Mouse (Mus musculus) heart, embryonic 16.5 days (tissue): Measurements from ENCODE around the gene Rnaseh2b. TPM values are rescaled to one million over a fixed set of nuclear protein-coding genes. Genes with fewer than 3 reads are reported as not detected.
A peak's percentile ranks its signal among the peaks of the same experiment; 100 is the strongest.

Experiments
- ATAC-seq: fragments of 200-750 bp; cut with Nextera tagmentation; replicated peaks from 2 replicates; pipeline ENCODE4 v1.8.0; 2017; ENCODE audit warnings: moderate number of reproducible peaks; ENCODE audit not compliant: insufficient read depth, low FRiP score; ENCODE audit errors: extremely low read depth
- H3K27ac ChIP-seq: fragments of 300-500 bp; sonication (generic); 2 replicates; pipeline ENCODE4 v1.5.1; 2014; ENCODE audit warnings: mild to moderate bottlenecking, low read length, control low read depth, moderate library complexity
- H3K27me3 ChIP-seq: fragments of 300-500 bp; sonication (generic); 2 replicates; pipeline ENCODE4 v1.6.1; 2014; ENCODE audit warnings: low read length, mixed read lengths; ENCODE audit not compliant: control insufficient read depth, insufficient read depth
- H3K36me3 ChIP-seq: fragments of 300-500 bp; sonication (generic); 2 replicates; pipeline ENCODE4 v1.6.1; 2014; ENCODE audit not compliant: control insufficient read depth, insufficient read depth
- H3K4me1 ChIP-seq: fragments of 300-500 bp; sonication (generic); 2 replicates; pipeline ENCODE4 v1.6.1; 2014; ENCODE audit warnings: low read length, mixed read lengths; ENCODE audit not compliant: control insufficient read depth, insufficient read depth
- H3K4me2 ChIP-seq: fragments of 300-500 bp; sonication (generic); 2 replicates; pipeline ENCODE4 v1.6.1; 2014; ENCODE audit warnings: low read depth, mild to moderate bottlenecking, control low read depth, low read length
- H3K4me3 ChIP-seq: fragments of 300-500 bp; sonication (generic); 2 replicates; pipeline ENCODE4 v1.5.1; 2014; ENCODE audit warnings: mild to moderate bottlenecking, control low read depth, low read length
- H3K9ac ChIP-seq: fragments of 300-500 bp; sonication (generic); 2 replicates; pipeline ENCODE4 v1.6.1; 2014; ENCODE audit warnings: low read length, control low read depth
- H3K9me3 ChIP-seq: fragments of 300-500 bp; sonication (generic); replicated peaks from 2 replicates; pipeline ENCODE4 v1.6.1; 2016; ENCODE audit warnings: low read length; ENCODE audit not compliant: control insufficient read depth
- WGBS: fragments of 180-500 bp; shearing (Covaris S2); extraction: QIAGEN DNeasy Blood & Tissue Kit; methylation state at CpG from one replicate; pipeline ENCODE4 v1.1.7; 2014; 5-methylcytosine and 5-hydroxymethylcytosine counted together
- polyA plus RNA-seq: library from polyadenylated mRNA; unstranded; fragments of >200 nt; fragmentation: Nextera tagmentation; extraction: Ambion mirVana; gene quantifications from 2 replicates; pipeline ENCODE4 v1.2.1, GENCODE M21; 2015

The Rnaseh2b gene
- polyA plus RNA-seq, 1 experiment from 2014 or later = 53.3 TPM

DNA sequence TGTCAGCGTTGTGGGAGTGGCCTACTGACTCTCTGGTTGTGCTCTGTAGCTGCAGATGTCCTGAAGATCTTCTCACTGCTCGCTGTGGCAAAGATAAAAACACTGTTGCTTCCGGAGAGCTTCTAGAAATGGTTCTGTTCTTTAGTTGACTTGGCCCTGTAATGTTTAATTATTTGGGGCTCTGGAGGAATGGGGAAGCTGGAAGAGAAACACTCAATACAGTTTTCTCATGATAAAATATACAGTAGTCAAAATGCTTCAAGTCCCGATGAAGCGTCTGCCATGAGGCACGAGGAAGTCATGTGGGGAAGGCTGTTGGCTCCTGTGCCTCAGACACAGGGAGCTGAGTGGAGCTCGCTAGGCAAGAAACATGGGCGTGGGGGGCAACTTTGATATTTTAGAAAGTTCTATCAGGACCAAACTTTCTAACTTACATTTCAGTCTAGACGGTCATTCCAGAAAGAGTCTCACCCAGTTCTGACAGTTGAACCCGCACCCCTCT, 50.3 kb downstream of the Rnaseh2b start:
- WGBS = 35% methylated on average over 10 of the region's 10 CpGs
- peak; percentile 71 for ATAC-seq

DNA sequence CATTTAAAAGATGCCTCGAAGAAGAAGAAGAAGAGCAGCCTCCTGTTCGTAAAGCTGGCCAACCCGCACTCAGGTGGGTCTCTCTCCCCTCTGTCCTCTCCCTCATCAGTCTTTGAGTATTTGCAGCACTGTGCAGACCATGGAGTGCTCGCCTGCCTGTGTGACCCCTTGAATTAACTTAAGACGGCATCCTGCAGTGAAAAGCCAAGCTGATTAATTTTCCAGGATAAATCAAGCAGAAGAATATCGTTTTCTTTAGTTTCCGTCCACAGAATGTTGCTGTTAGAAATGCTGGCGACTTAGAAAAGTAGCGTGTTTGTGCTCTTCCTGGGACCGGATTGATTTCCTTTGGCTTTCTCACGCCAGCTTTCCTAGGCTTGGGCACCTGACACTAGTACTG, 54.2 kb downstream of the Rnaseh2b start:
- H3K27ac ChIP-seq = no peak overlapping the region
- no peak for ATAC-seq
- no peak overlapping the region for H3K4me3 ChIP-seq
- peaks cover 9% of the 10 kb centered on the region; the same call in 1 of the 2 replicates for H3K36me3 ChIP-seq
- H3K4me2 ChIP-seq = no peak overlapping the region
- no peaks in the 10 kb centered on the region for H3K27me3 ChIP-seq
- WGBS = 81% methylated on average over 11 of the region's 11 CpGs
- H3K4me1 ChIP-seq = peaks cover 21% of the 10 kb centered on the region
- H3K9ac ChIP-seq = no peak overlapping the region
- no peaks in the 10 kb centered on the region for H3K9me3 ChIP-seq

More for the DNA sequence above, 50.3 kb downstream of the Rnaseh2b start:
- Histone ChIP-seq H3K9me3 (no peaks in the 10 kb centered on the region), H3K9ac (peak overlapping the region; percentile 55), H3K27me3 (no peaks in the 10 kb centered on the region), H3K27ac (peak overlapping the region; percentile 78), H3K36me3 (0 out of 2 replicates have a peak, but pooled peaks cover 3% of the 10 kb centered on the region), H3K4me2 (peak overlapping the region; percentile 53), H3K4me1 (peaks cover 29% of the 10 kb centered on the region), H3K4me3 (no peak overlapping the region)

DNA sequence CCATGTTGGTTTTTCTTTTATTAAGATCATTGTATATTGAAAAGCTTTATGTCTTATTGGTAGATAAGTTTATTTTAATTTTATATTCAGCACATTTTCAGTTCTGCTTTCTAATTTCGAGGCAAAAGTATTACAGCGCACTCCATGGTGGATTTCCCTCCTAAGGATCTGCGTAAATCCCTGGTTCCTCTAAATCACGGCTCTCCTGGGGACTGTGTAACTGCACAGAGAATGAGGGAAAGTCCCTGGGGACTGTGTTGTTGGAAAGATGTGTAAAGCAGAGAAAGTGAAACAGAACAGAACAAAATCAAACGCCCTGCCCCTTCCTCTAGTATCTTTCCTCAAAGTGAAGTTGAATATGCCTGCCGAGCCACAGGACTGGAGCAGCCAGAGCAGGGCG, 54.7 kb downstream of the Rnaseh2b start:
- 77% methylated on average over 7 of the region's 7 CpGs for WGBS
- H3K9ac ChIP-seq = no peak overlapping the region; the same call in 1 of the 2 replicates
- no peak for ATAC-seq

DNA sequence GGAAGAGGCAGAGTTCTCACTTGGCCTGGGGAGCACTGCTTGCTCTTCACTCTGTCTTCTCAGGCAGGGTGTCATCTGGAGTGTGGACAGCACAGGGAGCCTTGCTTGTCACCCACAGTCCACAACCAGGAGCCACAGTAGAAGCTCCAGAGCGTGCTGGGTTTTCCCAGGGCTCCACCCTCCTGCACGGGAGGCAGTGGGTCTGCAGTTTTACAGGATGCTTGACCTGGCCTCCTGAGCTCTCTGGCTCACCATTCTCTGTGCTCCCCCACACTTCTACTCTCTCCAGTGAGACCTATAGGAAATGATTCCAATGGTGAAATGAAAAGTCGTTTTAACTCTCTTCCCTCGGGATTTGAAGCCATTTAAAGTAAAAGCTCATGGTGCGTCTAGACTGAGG, 57.4 kb downstream of the Rnaseh2b start:
- Histone ChIP-seq H3K9ac (no peak overlapping the region), H3K27me3 (no peaks in the 10 kb centered on the region), H3K4me2 (no peak overlapping the region), H3K36me3 (peaks cover 9% of the 10 kb centered on the region; the same call in 1 of the 2 replicates), H3K9me3 (no peaks in the 10 kb centered on the region), H3K4me1 (peaks cover 3% of the 10 kb centered on the region), H3K27ac (peak overlapping the region; percentile 30; the same call in 1 of the 2 replicates), H3K4me3 (no peak overlapping the region)
- ATAC-seq = 0 out of 2 replicates have a peak, but pooled peaks have one; percentile 45
- WGBS = 58% methylated on average over 5 of the region's 5 CpGs

More for the DNA sequence above, 54.7 kb downstream of the Rnaseh2b start:
- no peak overlapping the region for H3K4me2 ChIP-seq
- no peaks in the 10 kb centered on the region for H3K27me3 ChIP-seq
- H3K27ac ChIP-seq = 0 out of 2 replicates have a peak overlapping the region, but pooled peaks have one; percentile 7
- H3K4me1 ChIP-seq = peaks cover 16% of the 10 kb centered on the region
- H3K4me3 ChIP-seq = no peak overlapping the region
- H3K9me3 ChIP-seq = no peaks in the 10 kb centered on the region
- peaks cover 9% of the 10 kb centered on the region; the same call in 1 of the 2 replicates for H3K36me3 ChIP-seq

DNA sequence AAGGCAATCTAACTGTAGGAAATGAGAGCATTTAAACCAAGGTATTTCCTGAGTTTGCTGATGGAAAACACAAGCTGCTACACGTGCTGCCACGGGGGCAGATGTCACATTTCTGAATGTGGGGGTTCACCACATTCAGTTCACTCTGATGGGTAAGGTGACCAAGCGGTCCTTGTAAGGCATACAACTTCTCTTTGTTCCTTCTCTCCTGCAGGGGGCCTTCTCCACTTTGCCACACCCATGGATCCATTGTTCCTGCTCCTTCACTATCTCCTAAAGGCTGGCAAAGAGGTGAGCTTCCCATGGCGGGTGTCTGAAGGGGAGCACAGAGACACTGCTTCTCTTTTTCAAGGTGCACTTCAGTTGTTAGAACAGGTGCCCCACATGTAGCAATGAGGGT, 57.8 kb downstream of the Rnaseh2b start:
- Histone ChIP-seq H3K9me3 (no peaks in the 10 kb centered on the region), H3K4me3 (no peak overlapping the region), H3K4me1 (peaks cover 3% of the 10 kb centered on the region), H3K27ac (no peak overlapping the region), H3K4me2 (no peak overlapping the region), H3K36me3 (peaks cover 9% of the 10 kb centered on the region; the same call in 1 of the 2 replicates), H3K9ac (no peak overlapping the region), H3K27me3 (no peaks in the 10 kb centered on the region)
- WGBS = 72% methylated on average over 4 of the region's 4 CpGs
- ATAC-seq = no peak

DNA sequence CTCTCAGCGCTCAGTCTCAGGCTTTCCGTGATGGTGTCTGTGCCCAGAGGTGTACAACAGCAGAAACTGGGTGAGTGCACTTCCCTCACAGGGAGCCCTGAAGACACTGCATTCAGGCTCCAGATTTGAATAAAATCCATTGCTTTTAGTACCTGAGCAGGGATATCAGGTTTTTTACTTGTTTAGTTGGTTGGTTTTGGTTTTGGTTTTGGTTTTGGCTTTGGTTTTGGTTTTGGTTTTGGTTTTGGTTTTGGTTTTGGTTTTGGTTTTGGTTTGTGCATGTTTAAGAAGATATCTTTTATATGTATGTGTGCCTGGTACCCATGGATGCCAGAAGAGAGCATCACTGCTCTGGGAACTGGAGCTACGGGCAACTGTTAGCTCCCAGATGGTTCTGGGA, 58.5 kb downstream of the Rnaseh2b start:
- WGBS = 95% methylated on average over 3 of the region's 3 CpGs
- Histone ChIP-seq H3K4me2 (no peak overlapping the region), H3K9ac (no peak overlapping the region), H3K4me3 (no peak overlapping the region), H3K36me3 (peaks cover 9% of the 10 kb centered on the region; the same call in 1 of the 2 replicates), H3K4me1 (peaks cover 3% of the 10 kb centered on the region), H3K27me3 (no peaks in the 10 kb centered on the region), H3K27ac (no peak overlapping the region), H3K9me3 (no peaks in the 10 kb centered on the region)
- ATAC-seq = no peak

DNA sequence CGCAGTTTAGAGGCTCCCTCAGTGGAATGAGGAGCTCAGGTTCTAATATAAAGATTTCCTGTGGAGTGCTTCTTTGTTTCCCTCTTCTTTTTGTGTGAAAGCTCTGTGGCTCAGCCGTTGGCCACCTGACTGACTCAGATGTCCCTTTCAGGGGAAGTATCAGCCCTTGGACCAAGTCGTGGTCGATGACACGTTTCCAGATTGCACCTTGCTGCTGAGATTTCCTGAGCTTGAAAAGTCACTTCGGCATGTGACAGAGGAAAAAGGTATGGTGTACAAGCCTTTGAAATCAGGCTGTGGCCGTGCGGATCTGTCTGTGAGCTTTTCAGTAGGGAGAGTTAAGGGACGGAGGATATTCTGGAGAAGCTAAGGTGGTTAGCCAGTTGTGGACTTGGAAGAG, 61.0 kb downstream of the Rnaseh2b start:
- Histone ChIP-seq H3K9ac (no peak overlapping the region), H3K27ac (no peak overlapping the region), H3K4me2 (no peak overlapping the region), H3K4me1 (peaks cover 3% of the 10 kb centered on the region; the same call in 1 of the 2 replicates), H3K27me3 (no peaks in the 10 kb centered on the region), H3K4me3 (no peak overlapping the region), H3K9me3 (no peaks in the 10 kb centered on the region), H3K36me3 (peaks cover 6% of the 10 kb centered on the region; the same call in 1 of the 2 replicates)
- 85% methylated on average over 9 of the region's 9 CpGs for WGBS
- no peak for ATAC-seq

DNA sequence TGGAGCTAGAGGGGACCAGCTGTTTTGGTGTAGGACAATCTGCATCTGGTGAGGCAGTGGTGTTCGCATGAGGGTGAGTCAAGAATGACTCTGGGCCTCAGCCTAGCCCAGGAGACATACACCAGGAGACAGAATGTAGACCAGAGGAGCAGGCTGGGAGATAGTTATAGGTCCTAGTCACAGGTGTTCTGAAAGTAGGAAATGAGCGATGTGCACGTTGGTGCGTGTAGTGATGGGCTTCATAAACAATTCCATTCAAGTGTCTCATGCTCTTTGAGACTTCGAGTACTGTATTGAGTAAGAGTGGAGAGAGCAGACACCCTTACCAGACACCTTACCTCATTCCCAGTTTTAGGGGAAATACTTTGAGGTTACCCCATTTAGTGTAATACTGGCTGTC, 61.4 kb downstream of the Rnaseh2b start:
- H3K9ac ChIP-seq = no peak overlapping the region
- H3K27me3 ChIP-seq = no peaks in the 10 kb centered on the region
- H3K4me3 ChIP-seq = no peak overlapping the region
- H3K36me3 ChIP-seq = peaks cover 6% of the 10 kb centered on the region; the same call in 1 of the 2 replicates
- H3K27ac ChIP-seq = no peak overlapping the region
- no peak overlapping the region for H3K4me2 ChIP-seq
- no peaks in the 10 kb centered on the region for H3K9me3 ChIP-seq
- ATAC-seq = no peak
- H3K4me1 ChIP-seq = peaks cover 3% of the 10 kb centered on the region; the same call in 1 of the 2 replicates
- 93% methylated on average over 5 of the region's 5 CpGs for WGBS

DNA sequence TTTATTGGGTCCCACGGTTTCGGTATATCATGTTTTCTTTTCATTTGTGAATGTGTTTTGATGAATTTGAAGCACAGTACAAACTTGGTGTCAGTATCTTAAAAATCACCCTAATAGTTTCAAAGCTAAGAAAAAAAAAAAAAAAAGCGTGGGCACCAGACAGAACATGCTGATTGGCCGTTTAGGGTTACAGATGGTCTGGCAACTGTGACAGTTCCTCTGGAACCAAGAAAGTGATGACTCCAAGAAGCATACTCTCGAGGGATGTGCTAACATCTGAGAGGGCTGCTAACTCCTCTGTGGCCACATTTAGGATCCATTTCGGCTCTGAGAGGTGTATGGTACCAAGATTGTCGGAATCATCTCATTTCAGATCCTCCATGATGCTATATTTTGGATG, 62.8 kb downstream of the Rnaseh2b start:
- no peak overlapping the region for H3K27ac ChIP-seq
- no peaks in the 10 kb centered on the region for H3K9me3 ChIP-seq
- no peak overlapping the region for H3K9ac ChIP-seq
- peaks cover 6% of the 10 kb centered on the region; the same call in 1 of the 2 replicates for H3K36me3 ChIP-seq
- no peak overlapping the region for H3K4me3 ChIP-seq
- no peaks in the 10 kb centered on the region for H3K4me1 ChIP-seq
- no peaks in the 10 kb centered on the region for H3K27me3 ChIP-seq
- WGBS = 83% methylated on average over 7 of the region's 7 CpGs
- no peak overlapping the region for H3K4me2 ChIP-seq
- ATAC-seq = no peak
